Mouse (Mus musculus) ES-CJ7 (cell line): ENCODE measurements at regions not wholly inside any gene's neighbourhood (a gene's known extent, or its start where the extent isn't known, plus 50 kb on each side); places are given as distances from the start of the nearest gene placed in this dataset.

Experiments used
- DNase-seq: peaks from one replicate; pipeline ENCODE4 v3.0.0; 2011; ENCODE audit warnings: low read depth, low spot score

DNA sequence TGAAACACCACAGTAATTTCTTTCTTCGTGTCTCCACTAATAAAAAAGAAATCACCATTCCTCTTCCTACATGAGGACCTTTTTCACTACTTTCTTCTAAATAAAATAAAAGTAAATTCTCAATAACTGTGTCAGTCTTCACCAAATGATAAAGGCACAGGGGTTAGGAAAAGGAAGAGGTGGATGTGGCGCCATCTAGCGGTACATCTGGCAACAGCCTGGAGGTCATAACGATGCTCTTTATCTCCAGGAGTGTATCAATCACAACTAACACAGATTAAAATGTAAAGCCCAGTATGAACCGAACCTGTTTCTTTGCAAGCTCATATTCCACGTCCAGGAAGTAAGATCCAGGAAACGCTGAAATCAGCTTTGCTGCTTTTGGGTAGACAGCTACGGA is 793.0 kb downstream of the Gm7489 start:
- DNase-seq = peak; percentile 52
